Mouse (Mus musculus) olfactory bulb, adult 2 months (tissue): ENCODE measurements around the gene Pou2f1.

Source experiments
- CTCF ChIP-seq: fragments of 200-500 bp; IDR thresholded peaks from 2 replicates; pipeline ENCODE4 v1.5.1; 2012; ENCODE audit warnings: low read depth, mild to moderate bottlenecking, low read length, moderate library complexity; ENCODE audit not compliant: insufficient read depth
- POLR2A ChIP-seq: fragments of 200-500 bp; IDR thresholded peaks from 2 replicates; pipeline ENCODE4 v1.6.1; 2012; ENCODE audit warnings: mild to moderate bottlenecking, low read depth, low read length, moderate library complexity; ENCODE audit not compliant: insufficient read depth

DNA sequence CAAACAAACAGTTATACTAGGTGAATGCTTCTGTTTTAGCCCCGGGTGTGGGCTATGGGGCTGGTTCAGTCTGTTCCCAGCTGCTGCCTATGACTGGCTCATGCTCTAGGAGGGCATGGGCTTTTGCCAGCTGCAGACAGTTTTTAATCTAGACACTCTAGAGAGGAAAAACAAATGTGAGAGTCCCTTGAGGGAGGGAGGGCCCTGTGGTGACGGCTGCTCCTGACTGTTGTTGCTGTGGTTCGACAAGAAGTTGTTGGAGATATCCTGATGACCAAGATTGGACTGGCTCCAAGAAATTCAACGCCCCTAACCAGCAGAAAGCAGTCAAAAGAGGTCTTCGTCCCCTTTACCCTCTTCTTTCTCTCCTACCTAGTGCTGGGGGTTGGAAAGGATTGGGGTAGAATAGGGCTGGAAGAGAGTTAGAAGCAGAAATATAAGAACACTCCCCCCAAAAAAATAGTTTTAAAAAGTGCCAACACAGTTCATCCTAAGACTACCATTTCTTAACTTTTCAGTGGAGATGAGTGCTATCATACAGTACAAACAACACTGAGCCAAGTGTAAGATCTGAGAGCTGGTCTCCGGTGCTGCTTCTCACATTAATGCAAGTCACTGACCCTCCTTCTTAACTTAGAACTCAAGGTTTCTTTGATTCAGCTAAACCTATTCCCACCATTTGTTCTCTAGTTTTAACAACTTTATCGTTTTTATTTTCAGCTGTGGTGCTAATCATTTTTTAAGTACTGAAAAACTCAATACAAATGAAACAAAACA, 25.6 kb downstream of the Pou2f1 start:
- no peak for TF ChIP-seq POLR2A
- no peak for TF ChIP-seq CTCF
